Mouse (Mus musculus): ENCODE data around the gene Fbp2.

DNA sequence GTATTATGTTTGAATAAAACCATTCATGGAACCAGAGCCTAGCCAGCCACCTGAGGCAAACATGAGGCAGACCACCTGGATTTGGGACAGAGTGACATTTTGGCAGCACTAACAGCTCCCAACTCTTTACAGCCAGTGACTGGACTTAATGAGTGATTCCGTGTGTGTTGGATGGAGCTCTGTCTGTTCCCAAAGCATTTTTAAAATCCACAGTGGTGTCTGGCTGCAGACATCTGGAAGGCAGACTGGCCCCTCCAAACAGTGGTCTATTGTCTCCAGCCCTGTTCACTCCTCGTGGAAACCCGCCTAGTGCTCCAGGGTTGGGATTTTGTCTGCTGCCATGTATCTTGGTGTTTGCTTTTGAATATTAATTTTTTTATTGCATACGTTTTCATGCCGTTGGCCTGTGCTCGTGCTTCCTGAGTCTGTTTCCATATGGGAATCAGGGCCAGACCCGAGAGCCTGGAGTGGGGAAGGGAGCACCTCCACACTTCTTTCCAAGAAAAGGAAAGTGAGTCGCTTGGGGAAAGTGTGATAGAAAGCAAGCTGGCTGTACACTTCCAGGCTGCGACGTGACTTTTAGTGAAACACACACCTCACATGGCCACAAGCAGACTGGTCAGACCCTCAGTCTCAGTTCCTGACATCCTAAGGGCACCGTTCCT, 7.6 kb upstream of the Fbp2 start:
- TF ChIP-seq TAL1 (IDR thresholded peaks at IDR 0.05; ENCODE audit: low read length) (no peak), GATA1 (IDR thresholded peaks at IDR 0.05; ENCODE audit: low read length) (no peak)

Measured in erythroblast, embryonic 14.5 days (primary cell).